7 mouse cellular contexts compared by ENCODE assay signal in genomic region chr17:84790447-84791098, GRCm38 (mm10). TPM values are rescaled to one million over a fixed set of nuclear protein-coding genes. Genes with fewer than 3 reads are reported as not detected.
A peak's percentile ranks its signal among the peaks of the same experiment; 100 is the strongest.
DNase-seq lines count a peak whose midpoint lies in the region; ATAC-seq lines count a peak whose summit lies in the region.

Gene Lrpprc (minus strand): TSS chr17:84790789.

- peak within 1 kb of the TSS; percentile 85 for H3K27ac ChIP-seq in intestine, embryonic 16.5 days (ENCODE audit: low read length)
- H3K27ac ChIP-seq in midbrain, embryonic 11.5 days (ENCODE audit: low read depth, low read length), result peak within 1 kb of the TSS; percentile 54

- WGBS in intestine, embryonic 16.5 days, result 0% methylated on average over 51 of the region's 51 CpGs
- WGBS in midbrain, embryonic 11.5 days, result under 1% methylated on average over 48 of the region's 51 CpGs

- no peaks in the 10 kb centered on the region for H3K27me3 ChIP-seq in intestine, embryonic 16.5 days (replicated peaks; ENCODE audit: control insufficient read depth, insufficient read depth, low read length)
- H3K27me3 ChIP-seq in midbrain, embryonic 11.5 days (ENCODE audit: control insufficient read depth, insufficient read depth, low read length), result no peaks in the 10 kb centered on the region

- intact Hi-C loops in left cerebral cortex, postnatal 36 days (cut with DNase I), result no loop called here

- H3K4me1 ChIP-seq in intestine, embryonic 16.5 days (ENCODE audit: control insufficient read depth, insufficient read depth, low read length), result peaks cover 19% of the 10 kb centered on the region
- peaks cover 18% of the 10 kb centered on the region for H3K4me1 ChIP-seq in midbrain, embryonic 11.5 days (ENCODE audit: control insufficient read depth, insufficient read depth, low read length)

- H3K9me3 ChIP-seq in intestine, embryonic 16.5 days (ENCODE audit: control insufficient read depth, low read length), result no peaks in the 10 kb centered on the region
- H3K9me3 ChIP-seq in midbrain, embryonic 11.5 days (ENCODE audit: control insufficient read depth, low read length), result no peaks in the 10 kb centered on the region

- ATAC-seq in intestine, embryonic 16.5 days, result peak; percentile 98
- ATAC-seq in midbrain, embryonic 11.5 days (ENCODE audit: low FRiP score), result peak; percentile 99

- no peaks in the 10 kb centered on the region for H3K36me3 ChIP-seq in intestine, embryonic 16.5 days (ENCODE audit: control insufficient read depth, insufficient read depth, low read length)
- H3K36me3 ChIP-seq in midbrain, embryonic 11.5 days (ENCODE audit: control insufficient read depth, insufficient read depth, low read length), result no peaks in the 10 kb centered on the region

- H3K4me2 ChIP-seq in intestine, embryonic 16.5 days (ENCODE audit: low read depth, low read length), result peak within 1 kb of the TSS; percentile 77
- H3K4me2 ChIP-seq in midbrain, embryonic 11.5 days, result peak within 1 kb of the TSS; percentile 76

- peak within 1 kb of the TSS; percentile 83 for H3K9ac ChIP-seq in intestine, embryonic 16.5 days (ENCODE audit: low read depth, low read length)
- peak within 1 kb of the TSS; percentile 79 for H3K9ac ChIP-seq in midbrain, embryonic 11.5 days (ENCODE audit: low read length)

- DNase-seq in adrenal gland, adult 8-10 months, result peak; percentile 94
- DNase-seq in embryo, embryonic 9.5 days (ENCODE audit: extremely low spot score), result peak; percentile 97
- DNase-seq in gastrocnemius, postnatal 4 days (ENCODE audit: low spot score in 2 of 2), result peak; percentile 89 to 93
- DNase-seq in left cerebral cortex, postnatal 36 days (ENCODE audit: low spot score in 2 of 2), result peak; percentile 93 to 94
- peak; percentile 100 for DNase-seq in midbrain, embryonic 11.5 days (ENCODE audit: low spot score, missing footprints)
- DNase-seq in skeletal muscle tissue, adult 2 months (ENCODE audit: low read depth, low spot score), result peak; percentile 95

- peak within 1 kb of the TSS; percentile 100 for H3K4me3 ChIP-seq in intestine, embryonic 16.5 days (ENCODE audit: low read length)
- peak within 1 kb of the TSS; percentile 85 for H3K4me3 ChIP-seq in midbrain, embryonic 11.5 days (ENCODE audit: low read depth, low read length)

RNA-seq across cellular contexts. Expression of gene Lrpprc, which starts in this region (rescaled TPM):
- total RNA-seq in adrenal gland, adult 8-10 months (2022), result 10 to 100 TPM; 58.8 to 82.5 (median 68.4) TPM
- total RNA-seq in gastrocnemius, postnatal 4 days (2021), result 10 to 100 TPM; 56.8 to 61.6 TPM
- 54.5 and 55.6 TPM in 2 replicates for polyA plus RNA-seq in intestine, embryonic 16.5 days (2015; fragmentation: Nextera tagmentation; extraction: Ambion mirVana)
- total RNA-seq in left cerebral cortex, postnatal 36 days (2021), result 10 to 100 TPM; 57.0 to 67.4 TPM
- polyA plus RNA-seq in midbrain, embryonic 11.5 days (2014; fragmentation: Nextera tagmentation; extraction: Ambion mirVana), result 53.9 and 59.1 TPM in 2 replicates

Comparison
In these comparisons a context has a peak if more than half of its experiments do, and no peak if none do; other contexts are left out.
1. Peak in every context shown above with its lines: DNase-seq, ATAC-seq, H3K4me3 ChIP-seq and H3K27ac ChIP-seq.